Mouse (Mus musculus): Measurements from ENCODE around the gene Mettl5. TPM values are rescaled to one million over a fixed set of nuclear protein-coding genes. Genes with fewer than 3 reads are reported as not detected.

Gene Mettl5
- total and polyA plus RNA-seq, 2 experiments from 2014 or later = 13.1 to 45.7 TPM

DNA sequence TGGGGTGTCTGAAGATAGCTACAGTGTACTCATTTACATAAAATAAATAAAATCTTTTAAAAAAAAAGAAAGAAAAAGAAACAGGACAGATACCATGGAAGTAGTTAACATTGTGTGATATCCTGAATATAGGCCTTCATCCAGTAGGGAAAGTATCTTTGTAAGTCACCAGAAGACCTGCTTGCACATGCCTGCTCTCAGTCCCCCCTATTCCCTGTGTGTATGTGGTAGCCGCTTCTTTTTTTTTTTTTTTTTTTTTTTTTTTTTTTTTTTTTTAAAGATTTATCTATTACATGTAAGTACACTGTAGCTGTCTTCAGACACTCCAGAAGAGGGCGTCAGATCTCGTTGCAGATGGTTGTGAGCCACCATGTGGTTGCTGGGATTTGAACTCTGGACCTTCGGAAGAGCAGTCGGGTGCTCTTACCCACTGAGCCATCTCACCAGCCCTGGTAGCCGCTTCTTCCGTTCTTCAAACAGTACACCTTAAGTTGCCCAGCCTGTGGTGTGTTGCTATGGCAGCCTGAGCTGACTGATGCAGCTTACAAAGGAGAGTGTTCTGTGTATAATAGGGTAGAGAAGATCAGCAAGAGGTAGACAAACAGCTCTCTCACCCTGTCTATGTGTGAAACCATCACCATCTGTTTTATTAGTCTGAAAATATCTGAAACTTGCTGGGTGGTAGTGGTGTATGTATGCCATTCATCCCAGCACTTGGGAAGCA, 48.0 kb downstream of the Mettl5 start:
- Histone ChIP-seq H3K9me3 (replicated peaks; ENCODE audit: control insufficient read depth, low read length) (no peaks in the 10 kb centered on the region), H3K9ac (replicated peaks; ENCODE audit: low read depth, low read length) (no peak overlapping the region), H3K36me3 (replicated peaks; ENCODE audit: control insufficient read depth, insufficient read depth, low read length) (peaks cover 43% of the 10 kb centered on the region), H3K4me3 (ENCODE audit: low read depth, low read length) (no peak overlapping the region), H3K4me1 (ENCODE audit: control insufficient read depth, insufficient read depth) (no peaks in the 10 kb centered on the region), H3K4me2 (ENCODE audit: low read depth, low read length) (no peak overlapping the region), H3K27me3 (ENCODE audit: control insufficient read depth, insufficient read depth, low read length) (no peaks in the 10 kb centered on the region), H3K27ac (ENCODE audit: low read depth) (no peak overlapping the region)
- TF ChIP-seq EP300 (IDR thresholded peaks at IDR 0.05; ENCODE audit: low read depth) (no peak), CTCF (IDR thresholded peaks at IDR 0.05; ENCODE audit: low read depth) (no peak)
- ATAC-seq (ENCODE audit: insufficient read depth, low read depth) (no peak), DNase-seq (ENCODE audit: low spot score) (no peak)
- 89% methylated on average over 5 of the region's 7 CpGs for WGBS

DNA sequence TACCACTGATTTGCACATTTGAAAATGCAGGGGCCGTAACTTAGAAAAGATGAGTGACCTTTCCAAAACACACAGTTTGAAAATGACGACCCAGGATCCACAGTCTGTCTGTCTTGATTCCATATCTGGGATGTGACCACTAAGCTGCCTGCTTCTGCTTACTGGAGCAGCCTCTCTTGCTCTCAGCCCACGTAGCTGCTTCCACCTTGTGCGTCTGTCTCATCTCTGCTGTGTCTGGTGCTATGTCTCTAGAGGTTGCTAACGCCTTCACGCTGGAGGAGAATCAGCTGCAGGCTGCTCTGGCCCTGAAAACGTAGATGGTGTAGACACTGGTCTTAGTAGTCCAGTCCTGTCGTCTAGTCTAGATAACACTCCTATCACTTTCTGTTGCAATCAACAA, 55.3 kb downstream of the Mettl5 start:
- Histone ChIP-seq H3K4me2 (ENCODE audit: low read depth, low read length) (no peak overlapping the region), H3K27me3 (ENCODE audit: control insufficient read depth, insufficient read depth, low read length) (no peaks in the 10 kb centered on the region), H3K27ac (ENCODE audit: low read depth) (no peak overlapping the region), H3K4me1 (ENCODE audit: control insufficient read depth, insufficient read depth) (0 out of 2 replicates have a peak, but pooled peaks cover 6% of the 10 kb centered on the region), H3K36me3 (replicated peaks; ENCODE audit: control insufficient read depth, insufficient read depth, low read length) (peaks cover 72% of the 10 kb centered on the region), H3K9me3 (replicated peaks; ENCODE audit: control insufficient read depth, low read length) (no peaks in the 10 kb centered on the region), H3K4me3 (ENCODE audit: low read depth, low read length) (no peak overlapping the region), H3K9ac (replicated peaks; ENCODE audit: low read depth, low read length) (no peak overlapping the region)
- 72% methylated on average over 8 of the region's 8 CpGs for WGBS
- ATAC-seq (ENCODE audit: insufficient read depth, low read depth) (no peak), DNase-seq (ENCODE audit: low spot score) (no peak)
- TF ChIP-seq CTCF (IDR thresholded peaks at IDR 0.05; ENCODE audit: low read depth) = no peak
- no peak for TF ChIP-seq EP300 (IDR thresholded peaks at IDR 0.05; ENCODE audit: low read depth)

GRCm38 (mm10) chr2:69829680-69830079, 55.7 kb downstream of the Mettl5 start:
- Histone ChIP-seq H3K4me1 (ENCODE audit: control insufficient read depth, insufficient read depth) (0 out of 2 replicates have a peak, but pooled peaks cover 8% of the 10 kb centered on the region), H3K4me3 (ENCODE audit: low read depth, low read length) (no peak overlapping the region), H3K27me3 (ENCODE audit: control insufficient read depth, insufficient read depth, low read length) (no peaks in the 10 kb centered on the region), H3K36me3 (replicated peaks; ENCODE audit: control insufficient read depth, insufficient read depth, low read length) (peaks cover 67% of the 10 kb centered on the region), H3K27ac (ENCODE audit: low read depth) (no peak overlapping the region), H3K4me2 (ENCODE audit: low read depth, low read length) (no peak overlapping the region), H3K9me3 (replicated peaks; ENCODE audit: control insufficient read depth, low read length) (no peaks in the 10 kb centered on the region), H3K9ac (replicated peaks; ENCODE audit: low read depth, low read length) (no peak overlapping the region)
- DNase-seq (ENCODE audit: low spot score) (no peak), ATAC-seq (ENCODE audit: insufficient read depth, low read depth) (no peak)
- 73% methylated on average over 2 of the region's 2 CpGs for WGBS
- TF ChIP-seq CTCF (IDR thresholded peaks at IDR 0.05; ENCODE audit: low read depth) = no peak
- TF ChIP-seq EP300 (IDR thresholded peaks at IDR 0.05; ENCODE audit: low read depth) = no peak

GRCm38 (mm10) chr2:69828031-69828430, 57.4 kb downstream of the Mettl5 start:
- WGBS = 47% methylated on average over 7 of the region's 7 CpGs
- TF ChIP-seq EP300 (IDR thresholded peaks at IDR 0.05; ENCODE audit: low read depth) (no peak), CTCF (IDR thresholded peaks at IDR 0.05; ENCODE audit: low read depth) (no peak)
- Histone ChIP-seq H3K9me3 (replicated peaks; ENCODE audit: control insufficient read depth, low read length) (no peaks in the 10 kb centered on the region), H3K36me3 (replicated peaks; ENCODE audit: control insufficient read depth, insufficient read depth, low read length) (peaks cover 52% of the 10 kb centered on the region), H3K4me2 (ENCODE audit: low read depth, low read length) (no peak overlapping the region), H3K27me3 (ENCODE audit: control insufficient read depth, insufficient read depth, low read length) (no peaks in the 10 kb centered on the region), H3K27ac (ENCODE audit: low read depth) (no peak overlapping the region), H3K4me3 (ENCODE audit: low read depth, low read length) (no peak overlapping the region), H3K9ac (replicated peaks; ENCODE audit: low read depth, low read length) (no peak overlapping the region), H3K4me1 (ENCODE audit: control insufficient read depth, insufficient read depth) (0 out of 2 replicates have a peak, but pooled peaks cover 9% of the 10 kb centered on the region)
- DNase-seq (ENCODE audit: low spot score) = no peak
- no peak for ATAC-seq (ENCODE audit: insufficient read depth, low read depth)

DNA sequence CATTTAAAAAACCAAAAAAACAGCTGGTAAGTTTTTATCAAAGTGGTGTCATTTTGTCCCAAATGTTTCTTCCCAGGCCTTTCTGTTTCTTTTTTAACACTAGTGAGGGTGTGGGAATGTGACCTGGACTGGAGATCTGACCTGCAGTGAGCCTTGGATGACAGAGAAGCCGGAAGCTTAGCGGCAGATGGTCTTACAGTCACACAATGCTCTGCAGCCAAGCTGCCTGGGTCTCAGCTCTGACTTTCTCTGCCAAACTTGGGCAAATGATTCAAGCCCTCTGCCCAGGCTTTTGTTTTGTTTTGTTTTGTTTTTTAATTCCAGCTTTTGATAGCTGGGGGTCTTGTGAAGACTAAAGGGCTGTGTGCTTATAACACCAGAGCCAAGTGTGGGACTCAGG, 59.0 kb downstream of the Mettl5 start:
- WGBS = 73% methylated on average over 2 of the region's 2 CpGs
- TF ChIP-seq CTCF (IDR thresholded peaks at IDR 0.05; ENCODE audit: low read depth) (no peak), EP300 (IDR thresholded peaks at IDR 0.05; ENCODE audit: low read depth) (no peak)
- Histone ChIP-seq H3K4me1 (ENCODE audit: control insufficient read depth, insufficient read depth) (0 out of 2 replicates have a peak, but pooled peaks cover 9% of the 10 kb centered on the region), H3K9me3 (replicated peaks; ENCODE audit: control insufficient read depth, low read length) (no peaks in the 10 kb centered on the region), H3K27ac (ENCODE audit: low read depth) (peak overlapping the region; percentile 44; the same call in 1 of the 2 replicates), H3K36me3 (replicated peaks; ENCODE audit: control insufficient read depth, insufficient read depth, low read length) (peaks cover 38% of the 10 kb centered on the region), H3K9ac (replicated peaks; ENCODE audit: low read depth, low read length) (no peak overlapping the region), H3K4me2 (ENCODE audit: low read depth, low read length) (no peak overlapping the region), H3K4me3 (ENCODE audit: low read depth, low read length) (no peak overlapping the region), H3K27me3 (ENCODE audit: control insufficient read depth, insufficient read depth, low read length) (no peaks in the 10 kb centered on the region)
- no peak for ATAC-seq (ENCODE audit: insufficient read depth, low read depth)
- no peak for DNase-seq (ENCODE audit: low spot score)
